Mouse (Mus musculus): Measurements from ENCODE around the gene Fitm2.

Fitm2 gene

GRCm38 (mm10) chr2:163472466-163472851 is at the start of gene Fitm2:
Gene Fitm2, minus strand, starts transcription at chr2:163472629.
- peak; percentile 89 to 90 for DNase-seq

- DNase-seq, result no peak
Measured at GRCm38 (mm10) chr2:163506300-163507004, 34.0 kb upstream of the Fitm2 start, which contains the start of gene Hnf4a. Gene Hnf4a, plus strand, starts transcription at chr2:163506808.

- DNase-seq, result no peak
Measured at GRCm38 (mm10) chr2:163503191-163503590, 30.8 kb upstream of the Fitm2 start.

DNA sequence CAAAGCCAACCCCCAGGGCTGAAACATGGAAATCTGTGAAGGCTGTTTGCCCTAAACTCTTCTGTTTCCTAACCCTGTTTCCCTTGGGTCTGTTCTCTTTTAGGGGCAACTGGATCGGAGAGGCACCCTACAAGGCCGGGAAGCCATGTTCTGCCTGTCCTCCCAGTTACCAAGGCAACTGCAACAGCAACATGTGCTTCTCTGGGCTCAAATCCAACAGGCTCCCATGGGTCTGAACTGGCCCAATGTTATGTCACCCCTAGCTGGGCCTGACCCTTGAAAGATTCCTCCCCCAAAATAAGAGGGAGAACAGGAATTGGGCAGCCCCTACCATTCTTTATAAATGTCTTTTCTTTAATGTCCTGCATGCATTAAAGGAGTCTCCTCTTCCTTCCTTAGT is 29.8 kb upstream of the Fitm2 start:
- DNase-seq, result no peak

GRCm38 (mm10) chr2:163494456-163494855 is 22.0 kb upstream of the Fitm2 start:
- DNase-seq, result no peak

- DNase-seq, result no peak
Measured at GRCm38 (mm10) chr2:163493976-163494375, 21.5 kb upstream of the Fitm2 start.

DNA sequence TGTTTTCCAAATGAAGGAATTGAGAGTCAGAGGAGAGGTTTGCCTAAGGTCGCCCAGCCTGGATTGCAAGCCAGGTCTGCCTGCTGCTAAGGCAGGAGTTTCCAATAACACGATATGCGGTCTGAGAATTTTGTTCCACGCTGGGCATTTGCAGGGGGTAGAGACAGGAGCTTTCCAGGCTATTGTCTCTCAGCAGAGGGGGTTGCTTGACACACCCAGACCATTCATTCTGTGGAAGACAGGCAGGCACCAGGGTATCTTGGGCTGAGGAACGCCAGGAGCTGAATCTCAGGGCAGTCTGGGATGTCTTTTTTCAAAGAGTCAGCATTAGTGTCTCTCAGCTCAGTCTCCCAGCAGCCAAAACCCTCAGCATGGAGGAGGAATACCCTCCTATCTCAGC is 20.6 kb upstream of the Fitm2 start:
- no peak for DNase-seq

GRCm38 (mm10) chr2:163492018-163492417 is 19.6 kb upstream of the Fitm2 start, which contains the start of gene R3hdml:
Gene R3hdml, plus strand, starts transcription at chr2:163492318.
- no peak for DNase-seq

- no peak for DNase-seq
Measured at GRCm38 (mm10) chr2:163491351-163491750, 18.9 kb upstream of the Fitm2 start.

DNA sequence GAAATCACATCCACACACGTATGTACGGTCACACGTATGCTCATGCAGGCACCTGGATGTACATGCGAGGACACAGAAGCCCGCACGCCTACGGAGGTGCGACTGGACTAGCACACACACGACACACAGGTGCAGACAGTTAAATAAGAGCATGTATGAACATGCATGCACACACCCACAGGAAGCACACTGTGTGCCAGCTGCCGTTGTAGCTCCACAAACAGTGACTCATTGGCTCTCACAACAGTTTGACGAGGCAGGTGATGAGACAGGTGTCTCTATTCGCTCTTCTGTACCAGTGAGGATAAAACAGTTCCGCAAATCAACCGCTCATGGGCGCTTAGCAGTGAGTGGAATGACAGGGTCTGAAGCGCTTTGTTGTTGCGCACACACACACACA is 18.2 kb upstream of the Fitm2 start:
- no peak for DNase-seq

- no peak for DNase-seq
Measured at GRCm38 (mm10) chr2:163489725-163490291, 17.4 kb upstream of the Fitm2 start.

DNA sequence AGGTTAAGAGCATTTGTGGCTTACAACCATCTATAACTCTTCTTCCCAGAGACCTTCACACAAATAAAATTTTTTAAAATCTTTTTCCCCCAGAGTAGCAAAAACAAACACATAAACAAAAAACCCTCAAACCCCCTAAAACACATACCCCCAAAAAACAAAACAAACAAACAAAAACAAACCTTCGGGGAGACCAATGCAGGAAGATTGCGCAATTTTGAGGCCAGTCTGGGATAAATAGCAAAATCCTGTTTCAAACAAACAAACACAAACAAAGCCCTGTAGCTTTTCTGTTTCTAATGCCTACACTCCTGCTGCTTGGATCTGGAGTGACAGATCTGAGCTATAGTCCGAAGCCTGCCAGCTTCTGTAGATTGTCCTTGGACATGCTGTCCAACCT is 14.9 kb upstream of the Fitm2 start:
- DNase-seq, result no peak

GRCm38 (mm10) chr2:163481539-163482029 is 9.2 kb upstream of the Fitm2 start:
- no peak for DNase-seq

- no peak for DNase-seq
Measured at GRCm38 (mm10) chr2:163480191-163480825, 7.9 kb upstream of the Fitm2 start.

DNA sequence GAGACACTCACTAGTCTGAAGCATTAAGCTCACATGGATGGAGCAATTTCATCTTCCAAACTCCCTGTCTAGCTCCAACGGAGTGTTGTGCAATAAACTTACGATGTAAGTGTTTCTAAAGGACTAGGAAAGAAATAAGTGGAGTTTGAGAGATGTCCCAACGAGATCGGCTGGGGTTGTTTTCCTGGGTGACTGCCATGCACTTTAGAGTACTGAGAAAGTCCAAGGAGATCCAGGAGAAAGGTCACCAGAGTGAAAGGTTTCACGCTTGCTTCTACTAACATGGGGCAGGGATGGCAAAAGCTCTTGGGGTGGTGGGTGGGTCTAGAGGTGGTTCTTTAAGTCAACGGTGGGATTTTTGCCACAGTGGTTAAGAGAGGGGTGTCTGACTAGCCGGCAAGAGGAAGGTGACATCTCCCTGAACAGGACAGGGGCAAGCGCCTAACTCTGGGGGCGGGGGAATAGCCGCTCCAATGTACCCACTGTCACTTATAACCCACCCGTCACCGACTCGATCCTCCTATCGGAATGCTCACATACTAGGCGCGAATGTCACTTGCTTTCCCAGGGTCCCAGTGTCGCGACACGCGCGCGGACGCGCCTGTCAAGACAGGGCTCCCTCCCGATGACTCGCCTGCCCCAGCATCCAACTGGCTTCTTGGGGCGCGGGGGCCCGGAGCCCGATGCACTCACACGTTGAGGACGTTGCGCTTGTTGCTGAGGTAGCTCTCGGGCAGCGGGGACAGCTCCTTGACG is 541 bp downstream of the Fitm2 start:
- no peak for DNase-seq

- no peak for DNase-seq
Measured at GRCm38 (mm10) chr2:163471136-163471535, 1.3 kb downstream of the Fitm2 start.

GRCm38 (mm10) chr2:163469711-163470110 is 2.7 kb downstream of the Fitm2 start:
- no peak for DNase-seq

GRCm38 (mm10) chr2:163468866-163469265 is 3.6 kb downstream of the Fitm2 start:
- no peak for DNase-seq

DNA sequence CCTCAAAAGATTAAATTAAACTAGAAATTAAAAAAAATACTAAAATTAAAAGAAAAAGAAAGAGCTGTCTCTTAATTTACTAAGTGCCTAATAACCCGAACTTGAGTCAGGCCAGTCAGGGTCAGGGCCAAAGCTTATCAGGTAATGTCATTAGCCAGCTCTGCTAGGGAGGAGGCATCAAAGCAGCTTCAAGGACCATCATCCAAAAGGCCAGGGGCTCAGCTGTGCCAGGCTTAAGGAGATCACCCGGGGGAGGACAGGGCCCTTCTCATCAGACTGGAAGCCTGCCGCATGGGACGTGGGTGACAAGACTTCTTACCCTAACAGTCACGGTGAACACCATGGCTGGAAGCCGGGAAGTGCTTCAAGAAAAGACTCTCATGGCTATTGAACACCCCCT is 4.8 kb downstream of the Fitm2 start:
- no peak for DNase-seq

DNA sequence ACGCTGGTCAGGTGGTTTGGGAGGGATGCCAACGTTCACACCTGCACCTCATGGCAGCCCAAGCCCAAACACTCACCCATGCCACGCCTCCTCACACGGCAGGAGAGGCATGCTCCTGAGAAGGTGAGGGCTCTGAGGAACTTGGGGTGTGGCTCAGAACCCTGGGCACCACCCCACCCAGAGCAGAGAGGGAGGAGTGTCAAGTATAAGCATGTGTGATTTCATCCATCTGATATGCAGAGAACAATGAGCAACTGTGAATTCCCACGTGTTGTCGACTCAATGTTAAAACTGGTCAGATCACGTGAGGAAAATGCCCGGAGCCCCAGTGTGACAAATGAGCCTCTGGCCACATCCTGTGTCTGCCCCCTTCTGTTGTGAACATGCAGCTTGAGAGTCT is 5.7 kb downstream of the Fitm2 start:
- no peak for DNase-seq

GRCm38 (mm10) chr2:163464562-163464961 is 7.9 kb downstream of the Fitm2 start:
- DNase-seq, result no peak

- DNase-seq, result no peak
Measured at GRCm38 (mm10) chr2:163463998-163464397, 8.4 kb downstream of the Fitm2 start.

DNA sequence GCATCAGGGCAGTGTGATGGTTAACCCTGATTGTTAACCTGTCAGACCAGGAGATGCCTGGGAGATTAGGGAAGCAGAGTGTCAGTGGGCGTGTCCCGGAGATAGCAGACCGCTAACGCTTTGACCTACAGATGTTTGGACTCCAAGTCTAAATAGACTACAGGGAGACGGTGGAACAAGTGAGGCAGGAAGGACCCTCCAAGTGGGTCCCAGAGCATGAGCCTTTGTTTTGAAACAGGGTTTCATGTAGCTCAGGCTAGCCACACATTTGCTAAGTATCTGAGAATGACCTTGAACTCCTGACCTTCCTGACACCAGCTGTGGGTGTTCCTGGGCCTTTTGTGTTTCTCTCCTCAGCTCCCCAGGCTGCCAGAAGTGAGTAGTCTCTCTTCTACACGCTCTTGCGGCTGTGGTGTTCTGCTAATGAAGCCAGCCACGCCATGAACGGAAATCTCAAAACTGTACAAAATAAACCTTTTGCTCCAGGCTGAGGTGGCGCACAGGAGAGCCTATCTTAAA is 9.1 kb downstream of the Fitm2 start:
- DNase-seq, result no peak

Measured in thymus, adult 18-20 months (tissue).